Mouse (Mus musculus) gastrocnemius, postnatal 10 days (tissue): ENCODE results near the gene Emilin3. TPM values are rescaled to one million over a fixed set of nuclear protein-coding genes. Genes with fewer than 3 reads are reported as not detected.
A peak's percentile ranks its signal among the peaks of the same experiment; 100 is the strongest.
"Not testable (repeated sequence)": the region's sequence is repeated elsewhere in the genome, so short reads cannot be mapped to it uniquely, and the experiment has no call there.

Source experiments
- DNase-seq: peaks from one replicate; pipeline ENCODE4 v3.0.0; 2021; ENCODE audit warnings: mixed read lengths
- long read RNA-seq, 2 experiments: library from polyadenylated mRNA; stranded (forward); transcript quantifications; one replicate each; pipeline ENCODE4 v2.0.0; 2021
- total RNA-seq, 2 experiments: library from RNA; stranded (reverse); gene quantifications; 2 replicates each; pipeline ENCODE4 v1.2.3; 2021

Emilin3 gene
- total RNA-seq = 1 to 10 TPM; 6.9 to 8.2 TPM
- long read RNA-seq, experiment 1, transcript Emilin3-202 (4 exons, 3,396 nt) = major isoform, 8 of 20 reads
- long read RNA-seq, experiment 1, transcript Emilin3-201 (4 exons, 3,547 nt) = minor isoform, 6 of 20 reads
- long read RNA-seq, experiment 1, partial matches to known transcripts = 3 of 20 reads
- long read RNA-seq, experiment 1, other reads (novel, unspliced or antisense) = 3 of 20 reads
- long read RNA-seq, experiment 2, transcript Emilin3-202 (4 exons, 3,396 nt) = major isoform, 5 of 10 reads
- long read RNA-seq, experiment 2, partial matches to known transcripts = 0 of 10 reads
- long read RNA-seq, experiment 2, other reads (novel, unspliced or antisense) = 4 of 10 reads

DNA sequence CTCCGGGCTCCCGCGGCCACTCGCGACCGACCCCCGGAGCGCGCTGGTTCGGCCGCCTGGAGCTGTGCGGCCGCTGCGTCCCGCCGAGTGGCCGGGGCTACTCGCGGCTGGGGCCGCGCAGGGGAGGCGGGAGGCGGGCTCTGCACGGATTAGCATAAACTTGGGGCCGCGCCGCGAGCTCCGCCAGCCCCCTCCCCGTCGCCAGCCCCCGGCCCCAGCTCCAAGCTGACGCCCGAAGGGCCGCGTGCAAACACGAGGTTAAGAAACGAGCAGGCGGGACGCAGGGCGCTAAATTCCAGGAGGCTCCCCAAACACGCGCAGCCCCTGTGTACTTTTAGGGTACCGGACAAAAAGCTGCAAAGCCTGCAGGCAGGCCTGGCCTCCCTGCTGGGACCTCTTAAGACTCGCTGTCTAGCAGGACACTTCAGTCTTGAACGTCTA lies at the start of gene Emilin3:
Gene Emilin3 (minus strand): TSS at position 98 of the 441 bp plus-strand sequence.
- peak; percentile 49 for DNase-seq

DNA sequence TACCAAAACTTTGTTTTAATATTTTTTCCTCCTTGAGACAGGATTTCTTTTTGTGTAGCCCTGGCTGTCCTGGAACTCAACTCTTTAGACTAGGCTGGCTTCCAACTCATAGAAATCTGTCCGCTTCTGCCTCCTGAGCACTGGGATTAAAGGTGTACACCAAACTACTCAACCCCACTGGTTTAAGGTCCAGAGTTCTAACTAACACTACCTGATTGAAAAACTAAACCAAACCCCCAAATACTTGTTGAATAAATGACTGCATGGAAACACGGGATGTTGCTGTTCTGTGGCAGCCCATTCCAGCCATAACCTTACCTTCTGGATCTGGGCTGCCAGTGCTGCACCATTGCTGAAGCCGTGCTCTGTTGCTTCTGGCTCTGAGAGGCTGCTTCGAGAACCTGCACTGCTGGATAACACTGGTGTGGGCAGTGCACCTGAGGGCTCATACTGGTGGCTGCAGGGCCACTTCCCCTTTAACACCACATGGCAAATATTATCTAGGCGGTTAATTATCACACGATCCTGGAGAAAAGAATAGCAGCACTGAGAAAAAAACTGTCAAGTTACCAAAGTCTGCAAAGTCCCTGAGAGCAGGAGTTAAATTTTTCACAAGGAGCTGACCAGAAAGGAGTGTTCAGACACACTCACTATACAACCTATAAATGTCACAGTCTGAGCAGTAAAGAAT lies 49.0 kb upstream of the Emilin3 start:
- no peak for DNase-seq

DNA sequence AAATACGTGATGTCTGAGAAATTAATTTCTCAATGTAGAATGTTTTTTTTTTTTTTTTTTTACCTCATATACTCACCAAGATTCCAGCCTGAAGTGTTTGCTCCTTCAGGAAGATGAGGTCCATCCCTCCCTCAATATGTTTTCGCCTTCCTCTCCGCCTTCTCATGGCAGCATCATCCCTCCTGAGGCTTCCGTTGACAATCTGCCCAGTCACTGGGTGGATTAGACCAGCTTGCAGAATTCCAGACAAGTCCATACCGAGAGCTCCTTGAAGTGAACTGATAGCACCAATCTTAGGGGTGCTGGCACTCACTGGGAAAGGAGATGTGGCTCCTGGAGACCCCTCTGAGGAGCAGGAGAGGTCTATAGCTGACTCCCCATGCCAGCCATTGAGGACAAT lies 47.8 kb upstream of the Emilin3 start:
- DNase-seq = no peak

DNA sequence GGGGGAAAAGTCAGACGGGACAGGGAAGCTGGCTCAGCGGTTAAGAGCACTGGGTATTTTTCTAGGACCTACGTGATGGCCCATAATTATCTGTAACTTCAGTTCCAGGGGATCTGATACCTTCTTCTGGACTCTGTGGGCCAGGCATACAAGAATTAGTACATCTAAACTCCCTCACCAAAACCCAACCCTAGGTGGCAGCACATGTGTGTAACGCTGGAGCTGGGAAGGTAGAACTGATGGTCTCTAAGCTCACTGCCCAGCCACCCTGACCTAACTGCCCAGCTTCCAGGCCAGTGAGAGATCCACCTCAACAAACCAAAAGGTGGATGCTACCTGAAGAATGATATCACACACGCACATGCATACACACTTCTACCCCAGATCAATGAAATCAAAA lies 46.6 kb upstream of the Emilin3 start:
- no peak for DNase-seq

DNA sequence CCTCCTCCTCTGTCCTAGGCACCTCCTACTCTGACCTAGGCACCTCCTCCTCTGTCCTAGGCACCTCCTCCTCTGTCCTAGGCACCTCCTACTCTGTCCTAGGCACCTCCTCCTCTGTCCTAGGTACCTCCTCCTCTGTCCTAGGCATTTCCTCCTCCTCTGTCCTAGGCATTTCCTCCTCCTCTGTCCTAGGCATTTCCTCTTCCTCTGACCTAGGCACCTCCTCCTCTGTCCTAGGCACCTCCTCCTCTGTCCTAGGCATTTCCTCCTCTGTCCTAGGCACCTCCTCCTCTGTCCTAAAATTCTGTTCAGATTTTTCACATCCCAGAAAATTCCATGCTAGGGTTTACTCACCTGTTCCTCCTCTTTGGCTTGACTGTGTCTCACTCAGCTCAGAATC lies 45.7 kb upstream of the Emilin3 start:
- DNase-seq = not testable (repeated sequence)

DNA sequence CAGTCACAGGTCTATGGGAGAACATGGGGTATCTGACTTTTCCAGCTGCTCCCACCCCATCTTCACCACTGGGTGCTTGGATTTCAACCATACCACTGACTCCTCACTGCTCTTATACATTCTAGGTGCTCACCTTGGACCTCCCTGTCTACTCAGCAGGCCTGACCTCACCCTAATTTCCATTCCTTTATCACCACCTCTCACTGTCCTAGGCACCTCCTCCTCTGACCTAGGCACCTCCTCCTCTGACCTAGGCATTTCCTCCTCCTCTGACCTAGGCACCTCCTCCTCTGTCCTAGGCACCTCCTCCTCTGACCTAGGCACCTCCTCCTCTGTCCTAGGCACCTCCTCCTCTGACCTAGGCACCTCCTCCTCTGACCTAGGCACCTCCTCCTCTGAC lies 45.2 kb upstream of the Emilin3 start:
- DNase-seq = not testable (repeated sequence)

DNA sequence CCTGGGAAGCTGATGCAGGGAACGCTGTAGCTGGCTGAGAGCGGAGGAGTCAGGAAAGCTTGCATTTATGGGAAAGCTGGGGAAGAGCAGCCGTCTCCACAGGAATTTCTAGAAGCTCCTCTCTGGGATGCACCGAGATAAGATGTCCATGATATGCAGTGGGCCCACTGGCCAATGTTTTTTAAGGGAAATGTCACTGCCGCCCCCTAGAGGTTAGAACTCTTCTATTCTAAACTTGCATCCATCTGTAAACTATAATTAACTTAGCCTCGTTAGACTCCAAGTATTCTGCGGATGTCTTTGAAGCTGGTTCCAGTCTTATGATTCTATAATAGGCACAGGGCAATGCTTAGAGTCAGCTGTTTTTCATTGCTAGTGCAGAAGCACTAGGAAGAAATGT lies 43.2 kb upstream of the Emilin3 start:
- no peak for DNase-seq

DNA sequence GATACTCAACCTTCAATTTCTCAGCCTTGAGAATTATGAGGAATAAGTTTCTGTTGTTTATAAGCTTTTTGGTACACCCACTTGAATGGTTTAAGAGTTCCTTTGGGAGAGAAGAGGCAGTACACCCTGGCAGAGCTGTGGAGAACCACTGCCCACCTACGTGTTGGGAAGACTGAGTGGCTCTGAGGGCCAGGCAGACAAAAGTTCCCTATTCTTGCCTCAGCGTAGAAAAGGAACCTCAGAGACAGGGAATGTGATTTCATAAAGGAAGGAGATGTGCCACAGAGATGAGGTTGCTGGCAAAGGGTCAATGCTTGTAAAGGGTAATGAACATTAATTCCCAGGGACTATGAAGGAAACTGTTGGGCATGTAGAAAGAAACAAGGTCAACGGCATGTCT lies 42.4 kb upstream of the Emilin3 start:
- no peak for DNase-seq

DNA sequence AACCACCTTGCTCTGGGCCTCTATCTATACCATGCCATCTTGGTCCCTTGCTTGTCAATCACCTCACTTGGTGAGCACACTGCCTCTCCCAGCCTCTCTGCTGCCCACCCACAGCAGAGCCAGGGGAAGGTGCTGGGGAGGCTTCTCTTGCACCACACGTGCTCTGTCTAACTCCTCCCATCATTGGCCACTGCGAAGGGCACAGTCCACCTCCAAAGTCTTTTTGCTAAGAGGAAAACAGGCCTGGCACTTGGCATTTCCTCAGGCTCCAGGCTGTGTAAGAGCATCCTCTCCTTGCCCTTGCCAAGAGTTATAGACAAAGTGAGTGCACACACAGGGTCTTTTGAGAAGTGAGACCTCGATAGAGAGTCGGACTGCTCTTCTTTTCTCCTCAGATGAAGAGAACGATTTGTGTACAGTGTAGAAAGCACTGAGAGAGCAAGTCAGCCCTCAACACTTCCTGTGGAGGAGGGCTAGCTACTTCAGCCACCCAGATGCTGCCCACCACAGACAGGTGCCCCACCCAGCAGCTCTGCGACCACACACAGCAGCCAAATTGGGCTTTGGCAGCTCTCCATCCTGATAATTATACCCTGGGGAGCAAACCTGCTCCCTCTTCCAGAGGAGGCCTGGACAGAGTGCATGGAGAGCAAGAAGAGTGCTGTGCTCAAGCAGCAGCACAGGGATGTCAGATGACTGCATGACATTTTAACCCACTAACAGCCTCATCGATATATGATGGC lies 41.2 kb upstream of the Emilin3 start:
- no peak for DNase-seq

DNA sequence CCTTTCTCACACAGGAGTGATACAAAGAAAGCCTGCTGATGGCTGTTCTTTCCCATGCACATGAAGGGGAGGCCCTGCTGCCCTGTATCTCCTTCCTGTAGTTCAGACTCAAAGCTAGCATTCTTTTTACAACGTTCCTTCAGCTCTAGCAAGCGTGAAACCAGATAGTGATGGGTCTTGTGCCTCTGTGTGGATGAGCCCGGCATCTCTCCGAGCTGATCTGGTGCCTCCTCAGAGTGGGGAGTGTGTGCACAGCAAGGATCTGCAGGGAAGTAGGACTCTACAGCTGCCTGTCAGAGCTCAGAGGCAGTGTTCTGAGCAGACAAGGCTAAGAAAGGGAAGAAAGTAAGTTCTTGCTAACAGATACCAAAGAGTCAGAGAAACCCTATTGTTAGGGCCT lies 39.5 kb upstream of the Emilin3 start:
- no peak for DNase-seq

DNA sequence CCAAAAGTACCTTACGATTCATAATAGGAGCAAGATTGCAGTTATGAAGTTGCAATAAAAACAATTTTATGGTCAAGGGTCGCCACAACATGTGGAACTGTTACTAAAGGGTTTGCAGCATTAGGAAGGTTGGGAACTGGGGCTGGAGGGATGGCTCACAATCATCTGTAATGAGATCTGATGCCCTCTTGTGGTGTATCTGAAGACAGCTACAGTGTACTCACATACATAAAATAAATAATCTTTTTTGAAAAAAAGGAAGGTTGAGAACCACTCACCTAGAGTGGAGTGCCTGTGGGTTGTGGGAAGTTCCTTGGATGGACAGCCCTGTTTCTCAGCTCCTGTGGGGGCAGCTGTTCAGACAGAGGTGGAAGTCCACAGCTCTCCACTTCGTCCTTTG lies 30.3 kb upstream of the Emilin3 start:
- no peak for DNase-seq

DNA sequence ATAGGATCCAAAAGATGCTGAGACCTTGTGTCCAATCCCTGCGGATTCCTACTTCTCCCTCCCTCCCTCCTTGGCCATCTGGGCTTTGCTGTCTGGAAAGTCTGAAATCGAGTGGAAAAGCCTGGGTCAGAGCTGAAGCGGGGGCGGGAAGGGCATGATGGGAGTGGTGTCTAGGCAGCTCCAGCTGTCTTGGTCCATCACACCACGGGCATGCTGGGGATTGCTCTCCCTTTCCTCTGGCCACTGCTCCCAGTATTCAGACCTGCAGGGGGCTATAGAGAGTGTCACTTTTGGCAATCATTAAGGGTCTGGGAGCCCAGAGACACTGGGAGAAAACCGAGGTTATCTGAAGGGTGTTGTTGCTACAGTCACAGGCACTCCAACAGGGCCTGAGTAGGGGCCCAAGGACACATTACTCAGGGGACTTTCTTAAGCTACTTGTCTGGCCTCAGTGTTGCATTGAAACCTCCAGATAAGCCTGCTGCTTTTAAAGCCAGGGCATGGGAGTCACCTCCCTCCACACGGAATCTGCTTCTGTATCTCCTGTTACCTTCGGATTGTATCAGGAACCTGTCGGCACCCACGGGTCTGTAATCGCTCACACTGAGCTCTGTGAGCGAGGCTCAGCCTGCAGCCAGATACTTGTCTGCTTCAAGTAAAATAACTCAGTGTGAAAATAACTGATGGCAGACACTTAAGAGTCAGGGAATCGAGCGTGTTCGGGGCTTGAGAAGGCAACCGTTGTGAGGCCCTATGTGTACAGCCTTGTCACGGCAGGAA lies 29.0 kb upstream of the Emilin3 start:
- peak; percentile 38 for DNase-seq

DNA sequence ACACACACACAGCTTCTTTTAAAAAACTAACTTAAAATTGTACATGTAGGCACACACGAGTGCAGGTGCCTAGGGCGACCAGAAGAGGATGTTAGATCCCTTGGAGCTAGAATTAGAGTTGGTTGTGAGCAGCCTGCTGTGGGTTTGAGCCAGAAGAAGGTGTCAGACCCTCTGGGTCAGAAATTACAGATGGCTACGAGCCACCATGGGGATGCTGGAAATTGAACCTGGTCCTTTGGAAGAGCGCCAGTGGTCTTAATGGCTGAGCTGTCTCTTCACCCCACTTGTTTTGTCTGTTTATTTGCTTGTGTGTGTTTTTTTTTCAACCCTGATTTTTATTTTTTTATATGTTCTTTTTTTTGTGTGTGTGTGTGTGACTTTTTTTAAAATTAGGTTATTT lies 22.3 kb upstream of the Emilin3 start:
- DNase-seq = no peak

DNA sequence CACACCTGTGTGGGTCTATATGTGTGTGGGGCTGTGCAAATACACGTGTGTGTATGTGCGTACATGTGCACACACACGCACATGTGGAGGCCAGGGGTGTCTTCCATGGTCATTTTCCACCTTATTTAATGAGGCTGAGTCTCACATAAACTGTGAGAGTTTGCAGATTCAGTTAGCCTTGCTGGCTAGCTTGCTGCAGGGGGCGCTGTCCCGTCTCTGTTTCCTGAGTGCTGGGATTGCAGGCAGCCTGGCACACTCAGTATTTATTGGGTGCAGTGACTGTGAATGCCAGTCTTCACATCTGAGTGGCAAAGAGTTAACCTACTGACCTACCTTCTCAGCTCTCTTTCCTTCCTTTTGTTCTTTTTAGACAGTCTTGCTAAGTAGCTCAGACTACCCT lies 21.8 kb upstream of the Emilin3 start:
- DNase-seq = no peak

DNA sequence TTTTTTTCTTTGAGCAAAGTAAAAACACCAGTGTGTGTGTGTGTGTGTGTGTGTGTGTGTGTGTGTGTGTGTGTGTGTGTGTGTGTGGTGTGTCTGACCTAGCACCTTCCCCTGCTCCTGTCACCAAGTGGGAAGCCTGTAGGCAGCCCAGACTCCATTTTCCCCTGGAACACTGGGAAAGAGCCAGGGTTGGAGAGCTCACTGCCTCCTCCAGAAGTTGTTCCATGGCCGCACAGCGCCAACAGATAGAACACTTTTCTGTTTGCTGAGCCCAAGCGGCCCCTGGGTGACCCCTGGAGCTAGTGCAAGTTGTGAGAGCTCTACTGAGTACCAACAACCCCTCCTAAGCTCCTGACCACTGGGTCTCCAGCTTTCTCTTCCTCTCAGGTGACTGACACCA lies 20.9 kb upstream of the Emilin3 start:
- DNase-seq = peak; percentile 38

DNA sequence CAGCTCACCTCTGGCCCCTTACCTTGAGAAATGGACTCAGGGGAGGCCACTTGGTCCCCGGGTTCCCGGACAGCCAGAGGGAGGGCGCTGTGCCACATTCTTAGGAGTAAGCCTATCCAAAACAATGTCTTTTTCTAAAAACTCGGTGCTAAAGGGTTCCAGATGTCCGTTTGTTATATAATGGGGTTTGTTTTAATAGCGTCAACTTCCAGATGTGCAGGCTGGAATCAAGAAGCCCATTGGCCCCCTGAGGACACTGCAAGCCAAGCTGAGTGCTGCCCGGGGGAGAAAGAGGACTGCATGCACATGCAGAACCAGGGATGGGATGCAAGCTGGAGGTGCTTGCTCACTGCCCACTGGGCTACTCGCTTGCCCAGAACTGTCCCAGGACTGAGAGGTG lies 20.2 kb upstream of the Emilin3 start:
- DNase-seq = peak; percentile 52

DNA sequence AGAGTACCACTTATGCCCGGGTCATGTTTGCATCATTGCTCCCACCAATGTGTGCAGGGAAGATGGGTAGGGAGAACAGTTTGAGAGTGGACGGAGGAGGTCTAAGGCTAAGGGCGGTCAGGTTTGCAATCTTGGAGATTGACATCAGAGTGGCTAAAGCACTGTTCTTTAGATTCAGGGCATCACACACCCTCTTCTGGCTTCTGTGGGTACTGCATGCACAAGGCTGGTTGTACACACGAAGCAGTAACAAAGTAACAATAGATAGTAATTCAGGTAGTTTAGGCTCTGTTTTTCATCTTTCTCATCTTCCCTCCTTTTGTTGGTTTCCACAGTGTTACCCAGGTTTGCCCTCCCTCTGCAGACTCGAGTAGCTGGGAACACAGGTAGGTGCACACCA lies 19.2 kb upstream of the Emilin3 start:
- DNase-seq = no peak

DNA sequence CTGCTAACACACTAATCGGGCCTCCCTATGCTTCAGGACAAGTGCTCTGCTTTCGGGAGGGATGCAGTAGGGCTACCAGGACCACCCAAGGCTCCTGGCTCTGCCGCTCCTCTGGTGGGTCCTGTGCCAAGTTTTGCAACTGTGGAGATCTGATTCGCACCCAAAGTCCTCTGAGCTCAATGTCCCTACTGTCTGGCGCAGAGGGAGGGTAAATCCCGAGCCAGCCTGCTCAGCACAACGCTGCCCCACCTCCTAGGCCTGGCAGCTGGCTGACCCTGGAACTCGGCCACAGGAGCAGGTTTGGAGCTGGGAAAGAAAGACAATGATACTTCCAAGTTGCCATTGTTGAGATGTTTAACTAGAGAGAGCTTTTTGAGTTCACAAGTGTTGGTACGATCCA lies 13.1 kb upstream of the Emilin3 start:
- peak; percentile 63 for DNase-seq

DNA sequence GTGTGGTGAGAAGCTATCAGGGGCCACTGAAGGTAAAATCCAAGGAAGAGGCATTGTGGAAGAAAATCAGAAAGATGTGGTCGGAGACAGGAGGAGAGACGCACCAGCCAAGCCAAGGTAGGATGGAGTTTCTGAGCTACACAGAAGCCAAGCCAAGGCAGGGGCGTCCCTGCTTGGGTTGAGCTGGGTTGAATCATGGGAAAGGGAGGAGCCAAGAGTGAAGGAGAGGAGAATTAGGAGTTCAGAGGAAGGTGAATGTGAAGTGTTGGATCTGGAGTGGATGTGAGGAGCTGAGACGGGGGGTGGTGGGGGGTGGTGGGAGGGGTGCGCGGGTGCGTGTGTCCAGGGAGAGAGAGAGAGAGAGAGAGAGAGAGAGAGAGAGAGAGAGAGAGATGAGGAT lies 9.2 kb upstream of the Emilin3 start:
- no peak for DNase-seq

DNA sequence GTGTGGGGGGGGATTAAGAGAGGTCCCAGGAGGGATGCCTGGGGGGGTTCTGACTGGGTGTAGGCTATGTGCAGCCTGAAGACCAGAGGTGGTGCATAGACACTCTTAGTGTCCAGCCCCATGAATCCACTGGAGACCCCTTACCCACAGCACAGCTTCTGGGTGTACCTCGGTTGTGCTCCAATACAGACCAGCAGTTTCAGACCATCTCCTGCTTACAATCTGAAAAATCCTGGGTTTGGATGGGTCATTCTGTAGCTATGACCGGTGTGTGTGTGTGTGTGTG lies 6.7 kb upstream of the Emilin3 start:
- no peak for DNase-seq

DNA sequence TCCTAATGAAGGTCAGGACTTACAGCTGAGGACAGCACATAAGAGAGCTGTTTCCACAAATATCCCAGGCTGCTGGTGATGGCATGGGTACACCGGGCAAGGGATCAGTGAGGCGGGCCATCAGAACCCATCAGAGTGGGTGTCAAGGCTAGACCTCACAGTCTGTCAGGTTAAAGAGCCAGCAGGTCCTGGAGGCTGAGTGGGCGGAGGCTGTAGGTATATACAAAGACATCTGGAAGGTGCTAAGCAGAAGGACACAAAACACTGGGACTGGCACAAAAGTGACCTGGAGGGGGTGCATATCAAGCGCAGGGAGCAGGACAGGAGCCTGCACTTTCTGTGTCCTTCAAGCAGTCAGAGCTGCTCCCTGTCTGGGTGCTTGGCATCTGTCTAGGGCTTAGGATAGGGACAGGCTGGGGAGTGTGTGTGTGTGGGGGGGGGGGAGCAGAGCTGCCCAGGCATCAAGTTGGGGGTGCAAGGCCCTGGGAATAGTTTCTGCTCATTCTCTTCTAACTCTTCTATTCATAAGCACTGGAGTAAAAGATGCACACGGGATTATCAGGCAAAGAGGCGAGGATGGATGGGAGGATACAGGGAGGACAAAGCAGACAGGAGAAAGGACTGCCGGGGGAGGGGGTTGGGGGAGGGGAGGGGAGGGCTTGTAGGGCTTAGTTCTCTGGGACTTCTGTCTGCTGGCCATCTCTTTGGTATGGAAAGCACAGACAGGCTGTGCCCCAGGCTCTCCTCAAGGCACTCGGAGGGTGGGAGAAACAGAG lies 6.2 kb upstream of the Emilin3 start:
- no peak for DNase-seq

DNA sequence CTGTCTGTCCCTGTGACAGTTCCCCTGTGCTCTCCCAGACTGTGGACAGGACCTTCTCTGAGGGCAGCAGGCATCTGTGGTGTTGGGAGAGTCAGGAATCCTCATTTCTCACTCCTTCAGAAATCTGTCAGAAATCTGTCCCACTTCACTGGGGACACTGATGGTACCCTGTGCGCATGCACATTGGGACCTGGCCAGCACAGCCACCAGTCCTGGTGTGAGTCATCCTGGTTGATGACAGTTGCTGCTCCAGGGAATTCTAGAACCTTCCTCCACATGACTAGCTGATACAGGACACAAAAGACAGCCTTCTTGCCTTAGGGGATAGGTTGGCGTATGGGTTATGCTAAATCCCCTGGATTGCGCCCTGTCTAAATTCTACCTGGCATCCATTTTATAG lies 5.2 kb upstream of the Emilin3 start:
- no peak for DNase-seq
